Mouse (Mus musculus) megakaryocyte, adult 5-6 weeks (primary cell): ENCODE data around the gene Vmn1r40. TPM values are rescaled to one million over a fixed set of nuclear protein-coding genes. Genes with fewer than 3 reads are reported as not detected.

Source experiments
- ATAC-seq: 2 replicates; pipeline ENCODE4 v1.8.0; 2016; ENCODE audit warnings: mild to moderate bottlenecking, inconsistent platforms; ENCODE audit not compliant: poor library complexity, severe bottlenecking
- total RNA-seq, 2 experiments: library from RNA; stranded (forward) in 1 of 2; stranded (reverse) in 1 of 2; fragments of 153-499, 151-499 nt in 1 of 2; fragments of 221-1000, 200-1000 nt in 1 of 2; gene quantifications; 2 replicates each; pipeline versions ENCODE4 v1.2.3 to v1.2.4; 2015 to 2017

The Vmn1r40 gene
- total RNA-seq (2015) (not detected in 2 replicates), total RNA-seq (2017) (not detected in 2 replicates)

- no peak for ATAC-seq
These were observed at the start of gene Vmn1r40 for GRCm38 (mm10) chr6:89707240-89707639. Vmn1r40 (plus strand) TSS chr6:89707540.

GRCm38 (mm10) chr6:89658342-89658741, 49.0 kb upstream of the Vmn1r40 start:
- no peak for ATAC-seq

- no peak for ATAC-seq
These were observed 48.4 kb upstream of the Vmn1r40 start for GRCm38 (mm10) chr6:89658931-89659330.

- peak; percentile 52; the same call in 1 of the 2 replicates for ATAC-seq
These were observed 47.5 kb upstream of the Vmn1r40 start for GRCm38 (mm10) chr6:89659692-89660423.

- ATAC-seq, result no peak
These were observed 46.9 kb upstream of the Vmn1r40 start for GRCm38 (mm10) chr6:89660490-89660889.

- ATAC-seq, result no peak
These were observed 44.8 kb upstream of the Vmn1r40 start for GRCm38 (mm10) chr6:89662521-89662920.

GRCm38 (mm10) chr6:89665155-89665554, 42.2 kb upstream of the Vmn1r40 start:
- ATAC-seq, result no peak

- ATAC-seq, result no peak
These were observed 41.7 kb upstream of the Vmn1r40 start for GRCm38 (mm10) chr6:89665667-89666066.

- no peak for ATAC-seq
These were observed 40.4 kb upstream of the Vmn1r40 start for GRCm38 (mm10) chr6:89666976-89667375.

- no peak for ATAC-seq
These were observed 37.8 kb upstream of the Vmn1r40 start for GRCm38 (mm10) chr6:89669556-89669955.

- no peak for ATAC-seq
These were observed 35.9 kb upstream of the Vmn1r40 start for GRCm38 (mm10) chr6:89671431-89671830.

GRCm38 (mm10) chr6:89672641-89673040, 34.7 kb upstream of the Vmn1r40 start:
- no peak for ATAC-seq

GRCm38 (mm10) chr6:89673135-89673780, 34.1 kb upstream of the Vmn1r40 start:
- ATAC-seq, result no peak

GRCm38 (mm10) chr6:89678522-89678921, 28.8 kb upstream of the Vmn1r40 start:
- no peak for ATAC-seq

- ATAC-seq, result peak; percentile 89
These were observed 28.0 kb upstream of the Vmn1r40 start for GRCm38 (mm10) chr6:89679291-89679835.

- peak; percentile 87 for ATAC-seq
These were observed 27.2 kb upstream of the Vmn1r40 start for GRCm38 (mm10) chr6:89680155-89680554.

GRCm38 (mm10) chr6:89684231-89684630, 23.1 kb upstream of the Vmn1r40 start:
- ATAC-seq, result no peak

- no peak for ATAC-seq
These were observed 20.2 kb upstream of the Vmn1r40 start for GRCm38 (mm10) chr6:89687100-89687499.

GRCm38 (mm10) chr6:89706624-89707023, 716 bp upstream of the Vmn1r40 start:
- no peak for ATAC-seq

GRCm38 (mm10) chr6:89718051-89718450, 10.7 kb downstream of the Vmn1r40 start:
- ATAC-seq, result no peak

- ATAC-seq, result no peak
These were observed 33.1 kb downstream of the Vmn1r40 start, which contains the start of gene Vmn1r41 for GRCm38 (mm10) chr6:89740466-89740865. Vmn1r41 (plus strand) TSS chr6:89740766.

GRCm38 (mm10) chr6:89742811-89743210, 35.5 kb downstream of the Vmn1r40 start:
- ATAC-seq, result no peak
